Mouse (Mus musculus) forebrain, embryonic 15.5 days (tissue): ENCODE measurements at regions not wholly inside any gene's neighbourhood (a gene's known extent, or its start where the extent isn't known, plus 50 kb on each side); places are given as distances from the start of the nearest gene placed in this dataset.

Experiments used
- ATAC-seq: fragments of 200-750 bp; cut with Nextera tagmentation; replicated peaks from 2 replicates; pipeline ENCODE4 v1.8.0; 2017; ENCODE audit warnings: mild to moderate bottlenecking, moderate TSS enrichment, moderate library complexity
- H3K27ac ChIP-seq: fragments of 300-500 bp; sonication (generic); replicated peaks from 2 replicates; pipeline ENCODE4 v1.5.1; 2015; ENCODE audit warnings: mild to moderate bottlenecking, inconsistent platforms
- H3K27me3 ChIP-seq: fragments of 300-500 bp; sonication (generic); 2 replicates; pipeline ENCODE4 v1.6.1; 2015; ENCODE audit warnings: inconsistent platforms
- H3K36me3 ChIP-seq: fragments of 300-500 bp; sonication (generic); 2 replicates; pipeline ENCODE4 v1.6.1; 2015; ENCODE audit warnings: mild to moderate bottlenecking, inconsistent platforms
- H3K4me1 ChIP-seq: fragments of 300-500 bp; sonication (generic); 2 replicates; pipeline ENCODE4 v1.6.1; 2015; ENCODE audit warnings: inconsistent platforms
- H3K4me2 ChIP-seq: fragments of 300-500 bp; sonication (generic); replicated peaks from 2 replicates; pipeline ENCODE4 v1.6.1; 2015; ENCODE audit warnings: mild to moderate bottlenecking, inconsistent platforms
- H3K4me3 ChIP-seq: fragments of 300-500 bp; sonication (generic); 2 replicates; pipeline ENCODE4 v1.5.1; 2015; ENCODE audit warnings: mild to moderate bottlenecking, inconsistent platforms
- H3K9ac ChIP-seq: fragments of 300-500 bp; sonication (generic); replicated peaks from 2 replicates; pipeline ENCODE4 v1.6.1; 2015; ENCODE audit warnings: mild to moderate bottlenecking, inconsistent platforms
- H3K9me3 ChIP-seq: fragments of 300-500 bp; sonication (generic); 2 replicates; pipeline ENCODE4 v1.6.1; 2016; ENCODE audit warnings: inconsistent platforms
- WGBS: fragments of 180-500 bp; shearing (Covaris S2); methylation state at CpG from one replicate; pipeline ENCODE4 v1.1.7; 2015; ENCODE audit warnings: mixed read lengths; 5-methylcytosine and 5-hydroxymethylcytosine counted together

DNA sequence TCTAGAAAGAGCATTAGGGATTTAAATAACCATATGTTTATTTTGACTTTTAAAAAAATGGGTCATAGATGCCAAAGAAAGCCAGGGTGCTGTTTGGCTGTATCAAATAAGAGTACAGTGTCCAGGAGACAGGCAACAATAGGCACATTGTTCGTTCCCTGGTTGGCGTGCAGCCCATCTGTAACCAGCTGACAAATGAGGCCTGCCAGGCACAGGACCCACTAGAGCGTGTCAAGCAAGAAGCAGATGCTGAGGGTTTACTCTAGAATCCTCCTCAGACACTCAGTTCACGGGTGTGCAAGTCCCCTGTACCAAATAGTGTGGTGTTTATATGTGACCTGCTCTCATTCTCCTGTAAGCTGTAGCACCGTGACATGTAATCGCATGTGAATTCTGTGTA lies 86.2 kb upstream of the Nck2 start:
- no peak overlapping the region for H3K9ac ChIP-seq
- WGBS, result 26% methylated on average over 6 of the region's 6 CpGs
- H3K4me3 ChIP-seq, result no peak overlapping the region
- peaks cover 1% of the 10 kb centered on the region; the same call in 1 of the 2 replicates for H3K27me3 ChIP-seq
- H3K9me3 ChIP-seq, result no peaks in the 10 kb centered on the region
- peaks cover 7% of the 10 kb centered on the region for H3K4me1 ChIP-seq
- no peak overlapping the region for H3K4me2 ChIP-seq
- ATAC-seq, result peak; percentile 90
- no peak overlapping the region for H3K27ac ChIP-seq
- H3K36me3 ChIP-seq, result no peaks in the 10 kb centered on the region

GRCm38 (mm10) chr1:43359662-43360061 lies 84.7 kb upstream of the Nck2 start:
- no peaks in the 10 kb centered on the region for H3K9me3 ChIP-seq
- no peaks in the 10 kb centered on the region for H3K36me3 ChIP-seq
- H3K9ac ChIP-seq, result no peak overlapping the region
- 85% methylated on average over 4 of the region's 4 CpGs for WGBS
- peaks cover 7% of the 10 kb centered on the region for H3K4me1 ChIP-seq
- peaks cover 3% of the 10 kb centered on the region; the same call in 1 of the 2 replicates for H3K27me3 ChIP-seq
- ATAC-seq, result no peak
- H3K4me3 ChIP-seq, result no peak overlapping the region
- no peak overlapping the region for H3K27ac ChIP-seq
- no peak overlapping the region for H3K4me2 ChIP-seq

DNA sequence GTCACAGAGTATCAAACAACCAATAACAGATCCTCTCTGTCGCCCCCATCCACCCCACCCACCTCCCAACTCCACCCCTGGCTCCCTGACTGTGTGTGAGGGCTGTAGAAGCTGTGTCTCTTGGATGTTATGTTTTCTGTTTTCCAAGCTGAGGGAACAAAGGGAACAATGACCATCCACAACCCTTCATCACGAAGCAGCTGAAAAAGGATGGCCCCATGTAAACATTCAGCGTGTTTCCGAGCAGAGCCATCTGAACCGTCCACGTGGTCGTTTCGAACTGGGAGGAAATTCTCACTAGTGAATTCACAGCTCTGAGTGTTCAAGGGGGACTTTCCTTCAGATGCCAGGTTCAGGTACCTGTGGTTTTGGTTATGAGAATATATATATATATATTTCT lies 84.1 kb upstream of the Nck2 start:
- Histone ChIP-seq H3K9ac (no peak overlapping the region), H3K4me2 (no peak overlapping the region), H3K9me3 (no peaks in the 10 kb centered on the region), H3K36me3 (no peaks in the 10 kb centered on the region), H3K4me1 (peaks cover 7% of the 10 kb centered on the region), H3K27ac (no peak overlapping the region), H3K4me3 (no peak overlapping the region), H3K27me3 (peaks cover 3% of the 10 kb centered on the region; the same call in 1 of the 2 replicates)
- ATAC-seq, result 0 out of 2 replicates have a peak, but pooled peaks have one; percentile 26
- 56% methylated on average over 8 of the region's 8 CpGs for WGBS

DNA sequence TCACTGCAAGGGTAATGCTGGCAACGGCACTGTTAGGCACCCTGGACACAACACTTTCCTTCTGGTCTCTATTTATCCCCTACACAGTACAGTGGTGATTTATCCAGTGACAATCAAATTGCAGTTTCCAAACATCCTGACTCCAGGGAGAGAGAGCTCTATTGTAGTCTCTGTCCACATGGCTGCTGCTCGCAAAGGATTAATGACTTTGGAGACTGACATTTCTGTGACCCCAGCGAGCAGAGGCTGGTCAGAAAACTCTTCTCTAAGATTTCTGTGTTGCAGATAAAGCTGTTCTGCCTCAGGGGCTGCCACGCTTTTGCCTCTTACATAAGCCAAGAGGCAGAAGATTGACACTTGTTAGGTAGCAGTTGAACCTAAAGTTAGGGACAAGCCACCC lies 83.6 kb upstream of the Nck2 start:
- no peaks in the 10 kb centered on the region for H3K36me3 ChIP-seq
- H3K9me3 ChIP-seq, result no peaks in the 10 kb centered on the region
- H3K4me2 ChIP-seq, result no peak overlapping the region
- H3K27ac ChIP-seq, result no peak overlapping the region
- H3K9ac ChIP-seq, result no peak overlapping the region
- no peak overlapping the region for H3K4me3 ChIP-seq
- H3K27me3 ChIP-seq, result peaks cover 3% of the 10 kb centered on the region; the same call in 1 of the 2 replicates
- 23% methylated on average over 4 of the region's 4 CpGs for WGBS
- H3K4me1 ChIP-seq, result peaks cover 7% of the 10 kb centered on the region
- no peak for ATAC-seq

DNA sequence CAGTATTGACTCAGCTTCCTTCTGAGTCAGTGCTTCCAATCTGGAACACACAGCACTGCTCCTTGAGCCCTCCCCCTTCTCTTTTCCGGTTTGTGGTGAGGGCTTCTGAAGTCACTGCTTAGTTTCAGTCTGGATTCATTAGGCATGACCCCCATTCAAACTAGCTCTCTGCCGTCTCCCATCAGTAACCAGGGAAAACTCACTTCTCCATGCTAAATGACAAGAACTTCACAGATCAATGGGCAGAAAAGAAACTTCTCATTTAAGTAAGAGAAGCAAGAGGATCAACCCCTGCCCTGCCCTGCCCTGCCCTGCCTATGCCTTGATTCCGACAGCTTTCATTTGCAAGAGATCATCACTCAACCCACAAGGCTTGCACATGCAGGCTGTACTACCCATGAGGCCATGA lies 82.9 kb upstream of the Nck2 start:
- H3K4me1 ChIP-seq, result peaks cover 7% of the 10 kb centered on the region
- H3K4me2 ChIP-seq, result no peak overlapping the region
- WGBS, result 13% methylated on average over 3 of the region's 3 CpGs
- no peaks in the 10 kb centered on the region for H3K9me3 ChIP-seq
- no peaks in the 10 kb centered on the region for H3K36me3 ChIP-seq
- no peak overlapping the region for H3K9ac ChIP-seq
- H3K4me3 ChIP-seq, result no peak overlapping the region
- H3K27me3 ChIP-seq, result peaks cover 3% of the 10 kb centered on the region; the same call in 1 of the 2 replicates
- H3K27ac ChIP-seq, result no peak overlapping the region
- ATAC-seq, result no peak

GRCm38 (mm10) chr1:43362136-43362535 lies 82.2 kb upstream of the Nck2 start:
- Histone ChIP-seq H3K4me2 (no peak overlapping the region), H3K4me3 (no peak overlapping the region), H3K4me1 (peaks cover 7% of the 10 kb centered on the region), H3K27ac (no peak overlapping the region), H3K36me3 (no peaks in the 10 kb centered on the region), H3K9me3 (no peaks in the 10 kb centered on the region), H3K27me3 (peaks cover 3% of the 10 kb centered on the region; the same call in 1 of the 2 replicates), H3K9ac (no peak overlapping the region)
- 76% methylated on average over 5 of the region's 5 CpGs for WGBS
- no peak for ATAC-seq

GRCm38 (mm10) chr1:43363178-43363577 lies 81.2 kb upstream of the Nck2 start:
- no peak for ATAC-seq
- no peak overlapping the region for H3K27ac ChIP-seq
- no peak overlapping the region for H3K4me2 ChIP-seq
- no peaks in the 10 kb centered on the region for H3K36me3 ChIP-seq
- H3K4me1 ChIP-seq, result peaks cover 5% of the 10 kb centered on the region
- no peak overlapping the region for H3K9ac ChIP-seq
- no peak overlapping the region for H3K4me3 ChIP-seq
- H3K9me3 ChIP-seq, result no peaks in the 10 kb centered on the region
- H3K27me3 ChIP-seq, result peaks cover 3% of the 10 kb centered on the region; the same call in 1 of the 2 replicates
- 78% methylated on average over 4 of the region's 4 CpGs for WGBS

GRCm38 (mm10) chr1:43366433-43366832 lies 77.9 kb upstream of the Nck2 start:
- peak; percentile 76 for ATAC-seq
- WGBS, result 36% methylated on average over 2 of the region's 2 CpGs
- Histone ChIP-seq H3K36me3 (no peaks in the 10 kb centered on the region), H3K4me1 (no peaks in the 10 kb centered on the region), H3K4me2 (no peak overlapping the region), H3K9me3 (no peaks in the 10 kb centered on the region), H3K27ac (no peak overlapping the region), H3K4me3 (no peak overlapping the region), H3K27me3 (peaks cover 3% of the 10 kb centered on the region; the same call in 1 of the 2 replicates), H3K9ac (no peak overlapping the region)

GRCm38 (mm10) chr1:43367151-43367895 lies 77.1 kb upstream of the Nck2 start:
- ATAC-seq, result no peak
- peaks cover 3% of the 10 kb centered on the region; the same call in 1 of the 2 replicates for H3K27me3 ChIP-seq
- WGBS, result 87% methylated on average over 5 of the region's 5 CpGs

DNA sequence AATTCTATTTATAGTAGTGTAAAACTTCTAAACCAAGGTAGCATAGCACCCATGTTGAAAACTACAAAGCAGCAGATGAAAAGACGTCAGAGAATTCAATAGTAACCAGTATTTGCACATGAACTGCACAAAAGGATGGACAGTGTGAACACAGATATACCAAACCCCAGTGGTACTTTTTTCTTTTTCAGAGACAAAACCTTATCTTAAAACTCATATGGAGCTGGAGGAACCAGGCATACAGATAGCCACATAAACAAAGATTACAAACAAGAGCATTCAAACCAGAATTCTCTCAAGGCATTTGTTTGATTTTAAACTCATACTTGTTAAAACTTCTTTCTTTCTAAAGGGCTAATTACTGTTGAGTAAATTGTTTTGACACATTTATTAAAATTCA lies 72.5 kb upstream of the Nck2 start:
- Histone ChIP-seq H3K27me3 (no peaks in the 10 kb centered on the region), H3K36me3 (no peaks in the 10 kb centered on the region), H3K4me2 (no peak overlapping the region), H3K4me1 (no peaks in the 10 kb centered on the region), H3K9ac (no peak overlapping the region), H3K4me3 (no peak overlapping the region), H3K27ac (no peak overlapping the region), H3K9me3 (no peaks in the 10 kb centered on the region)
- WGBS, result 78% methylated on average over 1 of the region's 1 CpGs
- no peak for ATAC-seq

More at GRCm38 (mm10) chr1:43367151-43367895, 77.1 kb upstream of the Nck2 start:
- Histone ChIP-seq H3K27ac (no peak overlapping the region), H3K9ac (no peak overlapping the region), H3K9me3 (no peaks in the 10 kb centered on the region), H3K36me3 (no peaks in the 10 kb centered on the region), H3K4me3 (no peak overlapping the region), H3K4me2 (no peak overlapping the region), H3K4me1 (no peaks in the 10 kb centered on the region)

DNA sequence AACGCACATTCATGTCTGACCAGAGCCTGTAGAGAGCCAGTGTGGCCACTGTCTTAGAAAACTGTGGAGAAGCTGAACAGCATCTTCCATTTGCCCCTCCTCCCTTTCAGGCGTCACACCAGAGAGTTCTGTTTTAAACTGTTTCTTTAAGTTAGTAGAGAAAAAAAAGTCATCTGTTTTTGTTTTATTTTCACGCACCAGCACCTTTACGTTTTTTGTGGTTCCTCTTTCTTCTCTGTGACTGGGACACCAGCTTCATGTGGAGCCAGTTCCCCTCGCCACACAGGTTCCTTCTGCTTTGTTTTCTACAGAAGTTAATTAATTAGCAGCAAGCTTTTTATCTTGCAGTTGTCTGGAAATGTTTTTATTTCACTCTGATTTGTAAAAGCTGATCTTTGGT lies 69.4 kb upstream of the Nck2 start:
- Histone ChIP-seq H3K27me3 (no peaks in the 10 kb centered on the region), H3K9me3 (no peaks in the 10 kb centered on the region), H3K36me3 (no peaks in the 10 kb centered on the region), H3K27ac (no peak overlapping the region), H3K4me1 (no peaks in the 10 kb centered on the region), H3K4me2 (no peak overlapping the region), H3K9ac (no peak overlapping the region), H3K4me3 (no peak overlapping the region)
- ATAC-seq, result no peak
- WGBS, result 46% methylated on average over 5 of the region's 5 CpGs

DNA sequence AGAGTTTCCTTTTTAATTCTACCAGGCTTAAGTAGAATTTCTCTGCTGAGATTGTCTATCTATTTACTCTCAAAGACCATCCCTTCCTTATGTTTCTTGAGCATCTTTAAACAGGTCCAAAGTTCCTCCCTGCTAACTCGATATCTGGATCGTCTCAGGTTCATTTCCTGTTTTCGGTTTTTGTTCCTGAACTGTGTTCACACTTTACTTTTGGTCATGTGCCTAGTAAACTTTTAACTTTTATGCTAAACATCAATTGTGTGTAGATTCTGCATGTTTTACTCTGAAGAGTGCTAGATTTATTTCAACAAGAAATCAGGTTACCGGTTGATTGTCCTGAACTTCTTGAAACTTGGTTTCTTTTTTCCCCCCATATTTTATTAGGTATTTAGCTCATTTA lies 68.5 kb upstream of the Nck2 start:
- no peak overlapping the region for H3K4me2 ChIP-seq
- no peaks in the 10 kb centered on the region for H3K27me3 ChIP-seq
- no peak overlapping the region for H3K4me3 ChIP-seq
- ATAC-seq, result no peak
- H3K27ac ChIP-seq, result no peak overlapping the region
- no peak overlapping the region for H3K9ac ChIP-seq
- WGBS, result 94% methylated on average over 4 of the region's 4 CpGs
- no peaks in the 10 kb centered on the region for H3K36me3 ChIP-seq
- H3K9me3 ChIP-seq, result no peaks in the 10 kb centered on the region
- H3K4me1 ChIP-seq, result no peaks in the 10 kb centered on the region
